Mouse (Mus musculus): ENCODE measurements around the gene Saxo2.

GRCm38 (mm10) chr7:82609629-82610028, 38.7 kb downstream of the Saxo2 start:
- TF ChIP-seq CTCF (IDR thresholded peaks at IDR 0.05; ENCODE audit: control insufficient read depth, insufficient read depth, low read length) (no peak), POLR2A (IDR thresholded peaks at IDR 0.05; ENCODE audit: borderline replicate concordance, control insufficient read depth, low read depth, low read length) (no peak)

Measured in bone marrow, adult 2 months (tissue).